Comparison of ENCODE assay signal across 12 mouse cellular contexts in genomic region chr16:96756994-96757393, GRCm38 (mm10).
DNase-seq lines count a peak whose midpoint lies in the region; ATAC-seq and TF ChIP-seq lines count a peak whose summit lies in the region.
"Had no signal": no experiment of that assay in that cellular context is flagged by ENCODE, and none has a peak within 500 bp of the region (broad histone marks: within the 10 kb centered on the region; RNA-seq: fewer than 3 reads in every experiment).

No protein-coding gene starts in this region.

- H3K4me2 ChIP-seq in forebrain, embryonic 16.5 days (ENCODE audit: low read length): no peak overlapping the region
- H3K4me2 ChIP-seq in hindbrain, embryonic 12.5 days (replicated peaks): peak overlapping the region; percentile 21; the same call in 1 of the 2 replicates
- no peak overlapping the region for H3K4me2 ChIP-seq in midbrain, embryonic 16.5 days (ENCODE audit: low read length)
- no peak overlapping the region for H3K4me2 ChIP-seq in kidney, embryonic 15.5 days

- no peak for TF ChIP-seq CTCF in cerebellum, adult 2 months (IDR thresholded peaks at IDR 0.05; ENCODE audit: borderline replicate concordance, insufficient read depth, low read depth, low read length)

- whole genome bisulfite sequencing in forebrain, embryonic 10.5 days: 8% methylated on average over 7 of the region's 7 CpGs
- WGBS in forebrain, embryonic 16.5 days: 4% methylated on average over 7 of the region's 7 CpGs
- WGBS in hindbrain, embryonic 12.5 days: 12% methylated on average over 7 of the region's 7 CpGs
- 2% methylated on average over 7 of the region's 7 CpGs for WGBS in midbrain, embryonic 16.5 days
- WGBS in cerebellum, adult 2 months: 54% methylated on average over 7 of the region's 7 CpGs
- 17% methylated on average over 7 of the region's 7 CpGs for WGBS in kidney, embryonic 15.5 days

- no peaks in the 10 kb centered on the region for H3K9me3 ChIP-seq in forebrain, embryonic 10.5 days
- no peaks in the 10 kb centered on the region for H3K9me3 ChIP-seq in forebrain, embryonic 16.5 days (ENCODE audit: control insufficient read depth, low read length)
- no peaks in the 10 kb centered on the region for H3K9me3 ChIP-seq in hindbrain, embryonic 12.5 days (replicated peaks)
- no peaks in the 10 kb centered on the region for H3K9me3 ChIP-seq in midbrain, embryonic 16.5 days (replicated peaks; ENCODE audit: control insufficient read depth, low read length, poor library complexity, severe bottlenecking)
- H3K9me3 ChIP-seq in kidney, embryonic 15.5 days (replicated peaks): no peaks in the 10 kb centered on the region

- H3K9ac ChIP-seq in forebrain, embryonic 16.5 days (replicated peaks; ENCODE audit: low read depth, low read length): no peak overlapping the region
- peak overlapping the region; percentile 41; the same call in 1 of the 2 replicates for H3K9ac ChIP-seq in hindbrain, embryonic 12.5 days
- H3K9ac ChIP-seq in midbrain, embryonic 16.5 days (ENCODE audit: low read depth, low read length): peak overlapping the region; percentile 12; the same call in 1 of the 2 replicates
- no peak overlapping the region for H3K9ac ChIP-seq in kidney, embryonic 15.5 days

- TF ChIP-seq POLR2A in cerebellum, adult 2 months (IDR thresholded peaks at IDR 0.05; ENCODE audit: borderline replicate concordance, insufficient read depth, low read length): no peak

- H3K36me3 ChIP-seq in forebrain, embryonic 10.5 days (replicated peaks): no peaks in the 10 kb centered on the region
- no peaks in the 10 kb centered on the region for H3K36me3 ChIP-seq in forebrain, embryonic 16.5 days (ENCODE audit: control insufficient read depth, insufficient read depth)
- H3K36me3 ChIP-seq in hindbrain, embryonic 12.5 days: no peaks in the 10 kb centered on the region
- H3K36me3 ChIP-seq in midbrain, embryonic 16.5 days (ENCODE audit: control insufficient read depth, insufficient read depth, low read length): no peaks in the 10 kb centered on the region
- H3K36me3 ChIP-seq in kidney, embryonic 15.5 days: no peaks in the 10 kb centered on the region

- peaks cover 29% of the 10 kb centered on the region for H3K27me3 ChIP-seq in forebrain, embryonic 10.5 days (ENCODE audit: poor library complexity, severe bottlenecking)
- no peaks in the 10 kb centered on the region for H3K27me3 ChIP-seq in forebrain, embryonic 16.5 days (replicated peaks; ENCODE audit: control insufficient read depth, insufficient read depth, low read length)
- H3K27me3 ChIP-seq in hindbrain, embryonic 12.5 days: no peaks in the 10 kb centered on the region
- H3K27me3 ChIP-seq in midbrain, embryonic 16.5 days (ENCODE audit: control insufficient read depth, insufficient read depth, low read depth, low read length): no peaks in the 10 kb centered on the region
- no peaks in the 10 kb centered on the region; the same call in 1 of the 2 replicates for H3K27me3 ChIP-seq in cerebellum, adult 2 months (ENCODE audit: control insufficient read depth, insufficient read depth, low read length)
- H3K27me3 ChIP-seq in kidney, embryonic 15.5 days: 0 out of 2 replicates have a peak, but pooled peaks cover 3% of the 10 kb centered on the region

- H3K4me3 ChIP-seq in forebrain, embryonic 10.5 days: peak overlapping the region; percentile 10; the same call in 1 of the 2 replicates
- H3K4me3 ChIP-seq in forebrain, embryonic 16.5 days (replicated peaks; ENCODE audit: low read length): no peak overlapping the region
- no peak overlapping the region for H3K4me3 ChIP-seq in hindbrain, embryonic 12.5 days
- H3K4me3 ChIP-seq in midbrain, embryonic 16.5 days (ENCODE audit: low read depth, low read length): no peak overlapping the region
- H3K4me3 ChIP-seq in cerebellum, adult 2 months (replicated peaks; ENCODE audit: insufficient read depth, low read depth, low read length): no peak overlapping the region
- H3K4me3 ChIP-seq in kidney, embryonic 15.5 days (replicated peaks): no peak overlapping the region
- H3K4me3 ChIP-seq: heart, adult 2 months had no signal

- ATAC-seq in forebrain, embryonic 16.5 days: no peak
- peak; percentile 54; the same call in 1 of the 2 replicates for ATAC-seq in hindbrain, embryonic 12.5 days (ENCODE audit: low FRiP score)
- 0 out of 2 replicates have a peak, but pooled peaks have one; percentile 22 for ATAC-seq in midbrain, embryonic 16.5 days
- no peak for ATAC-seq in kidney, embryonic 15.5 days (replicated peaks; ENCODE audit: low FRiP score)

- H3K4me1 ChIP-seq in forebrain, embryonic 10.5 days: peaks cover 35% of the 10 kb centered on the region
- H3K4me1 ChIP-seq in forebrain, embryonic 16.5 days (replicated peaks; ENCODE audit: control insufficient read depth, insufficient read depth, low read length): peaks cover 26% of the 10 kb centered on the region
- H3K4me1 ChIP-seq in hindbrain, embryonic 12.5 days: peaks cover 45% of the 10 kb centered on the region
- peaks cover 67% of the 10 kb centered on the region for H3K4me1 ChIP-seq in midbrain, embryonic 16.5 days (ENCODE audit: control insufficient read depth, insufficient read depth, low read length)
- no peaks in the 10 kb centered on the region; the same call in 1 of the 2 replicates for H3K4me1 ChIP-seq in cerebellum, adult 2 months (ENCODE audit: control insufficient read depth, insufficient read depth, low read length)
- H3K4me1 ChIP-seq in kidney, embryonic 15.5 days: 0 out of 2 replicates have a peak, but pooled peaks cover 3% of the 10 kb centered on the region

- no peak for DNase-seq in forebrain, embryonic 10.5 days (ENCODE audit: extremely low spot score, low spot score)
- peak; percentile 7 for DNase-seq in ZHBTc4 (ENCODE audit: low read depth, low spot score)
- DNase-seq in cerebellum, adult 2 months: no peak
- DNase-seq in urinary bladder, postnatal 4 days (ENCODE audit: low spot score in 2 of 2): no peak
- DNase-seq: adrenal gland, adult 8-10 months; cerebellum, postnatal 14 days; heart, adult 2 months; lung, postnatal 14 days had no signal

- no peak overlapping the region for H3K27ac ChIP-seq in forebrain, embryonic 10.5 days
- no peak overlapping the region for H3K27ac ChIP-seq in forebrain, embryonic 16.5 days (ENCODE audit: low read length)
- H3K27ac ChIP-seq in hindbrain, embryonic 12.5 days: peak overlapping the region; percentile 68
- H3K27ac ChIP-seq in midbrain, embryonic 16.5 days (ENCODE audit: low read length): peak overlapping the region; percentile 81
- H3K27ac ChIP-seq in cerebellum, adult 2 months (ENCODE audit: insufficient read depth, low read length): no peak overlapping the region
- no peak overlapping the region for H3K27ac ChIP-seq in kidney, embryonic 15.5 days
- H3K27ac ChIP-seq: heart, adult 2 months had no signal

Comparison
In these comparisons a context has a peak if more than half of its experiments do, and no peak if none do; other contexts are left out.
1. H3K27ac ChIP-seq: peak in hindbrain, embryonic 12.5 days (single experiment) and midbrain, embryonic 16.5 days (single experiment); none in forebrain, embryonic 10.5 days (single experiment), forebrain, embryonic 16.5 days (single experiment), cerebellum, adult 2 months (single experiment) and kidney, embryonic 15.5 days (single experiment).
2. ATAC-seq: peak in hindbrain, embryonic 12.5 days (single experiment) and midbrain, embryonic 16.5 days (single experiment); none in forebrain, embryonic 16.5 days (single experiment) and kidney, embryonic 15.5 days (single experiment).
3. H3K9ac ChIP-seq: peak in hindbrain, embryonic 12.5 days (single experiment) and midbrain, embryonic 16.5 days (single experiment); none in forebrain, embryonic 16.5 days (single experiment) and kidney, embryonic 15.5 days (single experiment).